Mouse (Mus musculus): Measurements from ENCODE around the gene Gm3486.
"Not testable (repeated sequence)": the region's sequence is repeated elsewhere in the genome, so short reads cannot be mapped to it uniquely, and the experiment has no call there.

Gene Gm3486

DNA sequence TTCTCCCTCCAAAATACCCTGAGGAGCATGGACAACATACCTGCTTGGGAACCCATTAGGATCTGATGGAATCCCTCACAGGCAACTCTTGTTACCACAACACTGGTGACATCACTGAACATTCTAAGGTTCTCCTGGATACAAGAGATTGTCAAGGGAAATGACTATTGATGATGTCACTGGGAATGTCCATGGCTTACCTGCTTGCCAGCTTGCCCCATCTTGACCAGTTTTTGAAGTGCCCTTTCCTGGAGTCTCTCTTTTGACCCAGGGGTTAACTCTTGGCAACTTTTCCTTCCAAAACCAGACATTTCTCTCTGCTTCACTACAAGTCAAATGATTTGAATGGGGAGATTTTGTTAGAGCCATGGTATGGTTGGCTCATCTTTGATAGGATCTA is at the start of gene Gm3486:
Gene Gm3486 (minus strand): TSS at position 101 of the 400 bp plus-strand sequence.
- not testable (repeated sequence) for DNase-seq (ENCODE audit: extremely low read depth, low read depth)

DNA sequence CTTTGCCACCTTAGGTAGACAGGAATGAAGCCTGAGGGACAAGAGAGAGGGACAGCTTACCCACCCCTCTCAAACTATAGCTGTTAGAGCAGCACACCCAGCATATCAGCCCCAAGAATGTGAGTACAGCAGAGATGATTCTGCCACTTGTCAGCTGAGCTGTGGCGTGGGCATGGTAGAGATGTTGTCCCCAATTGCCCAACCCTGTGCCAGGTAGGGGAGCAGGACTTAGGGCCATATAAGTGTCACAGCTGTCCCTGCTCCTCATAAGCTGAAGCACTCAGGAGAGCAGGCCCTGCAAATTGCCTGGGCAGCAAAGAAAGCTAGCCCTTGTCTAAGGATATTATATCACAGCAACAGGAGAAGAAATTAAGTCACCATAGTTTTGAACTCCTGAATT is 35.4 kb upstream of the Gm3486 start:
- DNase-seq (ENCODE audit: extremely low read depth, low read depth): not testable (repeated sequence)

- DNase-seq (ENCODE audit: extremely low read depth, low read depth): not testable (repeated sequence)
These were observed 31.4 kb upstream of the Gm3486 start for GRCm38 (mm10) chr14:41520683-41521082.

DNA sequence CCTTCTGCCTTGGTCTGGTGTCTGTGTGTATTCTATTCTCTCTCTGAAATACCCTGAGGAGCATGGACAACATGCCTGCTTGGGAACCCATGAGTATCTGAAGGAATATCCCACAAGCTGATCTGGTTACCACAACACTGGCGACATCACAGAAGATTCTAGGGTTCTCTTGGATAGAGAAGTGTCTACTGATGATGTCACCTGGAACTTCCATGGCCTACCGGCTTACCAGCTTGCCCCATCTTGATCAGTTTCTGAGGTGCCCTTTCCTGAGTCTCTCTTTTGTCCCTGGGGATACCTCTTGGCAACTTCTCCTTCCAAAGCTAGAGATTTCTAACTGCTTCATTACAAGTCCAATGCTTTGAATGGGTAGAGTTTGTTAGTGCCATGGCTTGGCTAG is 35.9 kb downstream of the Gm3486 start, which contains the start of gene Gm7954:
Gene Gm7954 (minus strand): TSS at position 101 of the 400 bp plus-strand sequence.
- not testable (repeated sequence) for DNase-seq (ENCODE audit: extremely low read depth, low read depth)

Data from MEL-GATA-1-ER (cell line).